Mouse (Mus musculus) stomach, postnatal 0 days (tissue): Measurements from ENCODE around the gene P2rx7. TPM values are rescaled to one million over a fixed set of nuclear protein-coding genes. Genes with fewer than 3 reads are reported as not detected.

Experiments
- ATAC-seq: fragments of 200-750 bp; cut with Nextera tagmentation; 2 replicates; pipeline ENCODE4 v1.8.0; 2017; ENCODE audit not compliant: low FRiP score, low TSS enrichment
- DNase-seq: peaks from one replicate; pipeline ENCODE4 v3.0.0-alpha.2; 2016; ENCODE audit warnings: low spot score
- H3K27ac ChIP-seq: fragments of 300-500 bp; sonication (generic); replicated peaks from 2 replicates; pipeline ENCODE4 v1.5.1; 2014; ENCODE audit warnings: mild to moderate bottlenecking, control low read depth
- H3K27me3 ChIP-seq: fragments of 300-500 bp; sonication (generic); 2 replicates; pipeline ENCODE4 v1.6.1; 2014; ENCODE audit warnings: low read length; ENCODE audit not compliant: control insufficient read depth, insufficient read depth
- H3K36me3 ChIP-seq: fragments of 300-500 bp; sonication (generic); 2 replicates; pipeline ENCODE4 v1.6.1; 2014; ENCODE audit warnings: low read length, mixed read lengths; ENCODE audit not compliant: control insufficient read depth, insufficient read depth
- H3K4me1 ChIP-seq: fragments of 300-500 bp; sonication (generic); replicated peaks from 2 replicates; pipeline ENCODE4 v1.6.1; 2014; ENCODE audit warnings: antibody characterized with exemption; ENCODE audit not compliant: control insufficient read depth, insufficient read depth
- H3K4me2 ChIP-seq: fragments of 300-500 bp; sonication (generic); replicated peaks from 2 replicates; pipeline ENCODE4 v1.6.1; 2014; ENCODE audit warnings: low read depth, mild to moderate bottlenecking, control low read depth, moderate library complexity
- H3K4me3 ChIP-seq: fragments of 300-500 bp; sonication (generic); 2 replicates; pipeline ENCODE4 v1.5.1; 2014; ENCODE audit warnings: low read depth, low read length, control low read depth
- H3K9ac ChIP-seq: fragments of 300-500 bp; sonication (generic); 2 replicates; pipeline ENCODE4 v1.6.1; 2014; ENCODE audit warnings: mild to moderate bottlenecking, low read length, control low read depth, mixed read lengths
- H3K9me3 ChIP-seq: fragments of 300-500 bp; sonication (generic); 2 replicates; pipeline ENCODE4 v1.6.1; 2016; ENCODE audit warnings: low read length; ENCODE audit not compliant: control insufficient read depth
- CTCF ChIP-seq: IDR thresholded peaks from 2 replicates; pipeline ENCODE4 v1.5.1; 2016; ENCODE audit warnings: antibody characterized with exemption, low read depth, mild to moderate bottlenecking, moderate library complexity
- EP300 ChIP-seq: optimal IDR thresholded peaks from 2 replicates; pipeline ENCODE3; 2016; ENCODE audit warnings: antibody characterized with exemption
- WGBS: fragments of 180-500 bp; shearing (Covaris S2); extraction: QIAGEN DNeasy Blood & Tissue Kit; methylation state at CpG from one replicate; pipeline ENCODE4 v1.1.7; 2014; 5-methylcytosine and 5-hydroxymethylcytosine counted together
- polyA plus RNA-seq: library from polyadenylated mRNA; unstranded; fragments of >200 nt; fragmentation: Nextera tagmentation; extraction: Ambion mirVana; gene quantifications from 2 replicates; pipeline ENCODE4 v1.2.1, GENCODE M21; 2015

The P2rx7 gene
- polyA plus RNA-seq, 1 experiment from 2014 or later, result 2.1 TPM

DNA sequence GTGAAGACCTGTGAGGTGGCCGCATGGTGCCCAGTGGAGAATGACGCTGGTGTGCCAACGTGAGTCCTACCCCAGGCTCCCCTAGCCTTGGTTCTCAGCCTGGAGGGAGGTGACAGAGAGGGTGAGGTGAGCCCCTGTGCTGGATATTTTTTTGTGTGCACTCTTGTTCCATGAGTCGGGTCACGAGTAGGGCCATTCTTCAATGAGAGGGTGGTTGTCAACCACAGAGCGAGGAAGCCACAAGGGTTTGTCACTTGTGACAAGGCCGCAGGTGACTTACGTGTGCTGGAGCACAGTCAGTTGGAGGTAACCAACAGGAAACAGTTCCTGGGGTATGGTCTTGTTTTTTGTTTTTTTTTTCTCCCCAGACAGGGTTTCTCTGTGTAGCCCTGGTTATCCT is 75.5 kb downstream of the P2rx7 start:
- no peak overlapping the region for H3K4me2 ChIP-seq

DNA sequence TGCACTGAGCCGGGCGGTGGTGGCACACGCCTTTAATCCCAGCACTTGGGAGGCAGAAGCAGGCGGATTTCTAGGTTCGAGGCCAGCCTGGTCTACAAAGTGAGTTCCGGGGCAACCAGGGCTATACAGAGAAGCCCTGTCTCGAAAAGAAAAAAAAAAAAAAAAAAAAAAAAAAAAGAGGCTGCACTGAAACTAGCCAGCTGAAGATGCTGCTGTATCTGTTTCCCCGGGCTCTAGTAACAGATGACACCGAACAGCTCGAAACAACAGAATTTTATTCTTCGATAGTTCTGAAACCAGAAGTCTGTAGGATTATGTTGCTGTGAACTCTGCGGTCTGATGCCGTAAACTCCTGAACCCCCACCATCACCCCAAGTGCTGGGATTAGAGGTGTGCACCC is 81.7 kb downstream of the P2rx7 start:
- ATAC-seq (no peak), DNase-seq (no peak)
- H3K27me3 ChIP-seq, result no peaks in the 10 kb centered on the region; the same call in 1 of the 2 replicates
- H3K4me3 ChIP-seq, result no peak overlapping the region
- H3K9me3 ChIP-seq, result no peaks in the 10 kb centered on the region
- TF ChIP-seq CTCF (no peak), EP300 (no peak)
- no peaks in the 10 kb centered on the region; the same call in 1 of the 2 replicates for H3K36me3 ChIP-seq
- H3K9ac ChIP-seq, result no peak overlapping the region
- H3K27ac ChIP-seq, result no peak overlapping the region
- H3K4me1 ChIP-seq, result 0 out of 2 replicates have a peak, but pooled peaks cover 2% of the 10 kb centered on the region
- H3K4me2 ChIP-seq, result no peak overlapping the region
- 90% methylated on average over 13 of the region's 13 CpGs for WGBS

More for the DNA sequence above, 75.5 kb downstream of the P2rx7 start:
- Histone ChIP-seq H3K9ac (no peak overlapping the region), H3K4me1 (no peaks in the 10 kb centered on the region), H3K27me3 (no peaks in the 10 kb centered on the region), H3K36me3 (no peaks in the 10 kb centered on the region), H3K27ac (no peak overlapping the region), H3K9me3 (no peaks in the 10 kb centered on the region), H3K4me3 (no peak overlapping the region)
- 93% methylated on average over 8 of the region's 8 CpGs for WGBS
- ATAC-seq (no peak), DNase-seq (no peak)
- TF ChIP-seq CTCF, result no peak
- TF ChIP-seq EP300, result no peak

DNA sequence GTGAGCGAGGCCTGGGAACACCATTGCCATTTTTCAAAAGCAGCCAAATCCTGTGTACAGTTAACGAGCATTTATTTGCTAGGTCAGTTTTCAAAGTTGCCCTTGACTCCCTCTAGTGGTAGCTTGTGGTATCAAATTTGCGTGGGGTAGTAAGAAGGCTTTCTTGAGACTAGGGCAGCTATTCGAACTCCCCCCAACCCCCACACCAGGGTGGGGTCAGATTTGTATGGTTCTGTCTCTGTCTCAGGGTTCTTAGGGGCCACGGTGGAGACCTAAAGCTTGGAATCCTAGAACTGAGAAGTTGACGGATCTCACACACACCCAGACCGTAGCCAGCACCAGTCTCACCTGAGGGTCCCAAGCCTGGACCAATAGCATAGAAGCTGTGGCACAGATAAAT is 82.4 kb downstream of the P2rx7 start:
- H3K27me3 ChIP-seq, result no peaks in the 10 kb centered on the region; the same call in 1 of the 2 replicates
- TF ChIP-seq EP300 (no peak), CTCF (peak; percentile 88)
- H3K4me1 ChIP-seq, result 0 out of 2 replicates have a peak, but pooled peaks cover 2% of the 10 kb centered on the region
- H3K4me3 ChIP-seq, result no peak overlapping the region
- no peaks in the 10 kb centered on the region for H3K9me3 ChIP-seq
- DNase-seq (peak; percentile 69), ATAC-seq (peak; percentile 55)
- H3K27ac ChIP-seq, result no peak overlapping the region
- no peak overlapping the region for H3K4me2 ChIP-seq
- no peaks in the 10 kb centered on the region; the same call in 1 of the 2 replicates for H3K36me3 ChIP-seq
- 15% methylated on average over 7 of the region's 7 CpGs for whole genome bisulfite sequencing
- no peak overlapping the region for H3K9ac ChIP-seq

DNA sequence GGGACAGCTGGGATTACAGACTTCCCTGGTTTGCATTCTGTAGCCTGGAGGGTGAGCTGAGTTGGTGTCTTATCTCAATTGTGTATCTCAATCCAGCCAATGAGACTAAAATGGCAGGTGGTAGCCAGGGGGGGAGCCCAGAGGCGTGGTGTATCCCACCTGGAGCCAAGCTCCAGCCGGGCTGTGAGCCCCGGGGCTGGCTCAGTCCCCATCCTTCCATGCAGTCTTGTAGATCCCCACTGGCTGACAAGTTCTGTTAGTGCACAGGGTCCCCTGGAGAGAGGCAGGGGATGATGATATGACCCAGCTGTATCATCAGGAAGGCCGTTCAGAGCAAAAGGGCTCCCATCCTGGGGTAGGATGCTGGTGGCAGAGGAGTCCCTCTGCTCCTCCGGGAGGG is 82.9 kb downstream of the P2rx7 start:
- no peak overlapping the region for H3K9ac ChIP-seq
- no peak overlapping the region for H3K4me3 ChIP-seq
- no peak overlapping the region for H3K27ac ChIP-seq
- no peak overlapping the region for H3K4me2 ChIP-seq
- no peaks in the 10 kb centered on the region; the same call in 1 of the 2 replicates for H3K36me3 ChIP-seq
- TF ChIP-seq EP300 (no peak), CTCF (no peak)
- ATAC-seq (0 out of 2 replicates have a peak, but pooled peaks have one; percentile 16), DNase-seq (no peak)
- no peaks in the 10 kb centered on the region for H3K9me3 ChIP-seq
- H3K4me1 ChIP-seq, result 0 out of 2 replicates have a peak, but pooled peaks cover 2% of the 10 kb centered on the region
- whole genome bisulfite sequencing, result 68% methylated on average over 5 of the region's 5 CpGs
- no peaks in the 10 kb centered on the region; the same call in 1 of the 2 replicates for H3K27me3 ChIP-seq

DNA sequence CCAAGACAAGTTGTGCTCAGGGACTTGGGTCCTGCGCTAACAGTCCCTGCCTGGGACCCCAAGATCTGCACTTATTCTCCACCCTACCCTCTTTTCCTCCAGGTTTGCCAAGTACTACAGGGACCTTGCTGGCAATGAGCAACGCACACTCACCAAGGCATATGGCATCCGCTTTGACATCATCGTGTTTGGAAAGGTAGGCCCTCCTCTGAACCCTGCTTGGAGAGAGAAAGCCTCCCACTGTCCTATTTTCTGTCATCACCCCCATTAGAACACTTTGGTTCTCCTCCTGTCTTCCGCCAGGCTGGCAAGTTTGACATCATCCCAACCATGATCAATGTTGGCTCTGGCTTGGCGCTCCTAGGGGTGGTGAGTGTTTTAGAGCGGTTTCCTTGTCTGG is 83.4 kb downstream of the P2rx7 start:
- no peak for TF ChIP-seq CTCF
- TF ChIP-seq EP300, result no peak
- WGBS, result 91% methylated on average over 7 of the region's 7 CpGs
- H3K27me3 ChIP-seq, result no peaks in the 10 kb centered on the region; the same call in 1 of the 2 replicates
- H3K36me3 ChIP-seq, result no peaks in the 10 kb centered on the region; the same call in 1 of the 2 replicates
- no peak overlapping the region for H3K27ac ChIP-seq
- H3K9ac ChIP-seq, result no peak overlapping the region
- H3K4me1 ChIP-seq, result 0 out of 2 replicates have a peak, but pooled peaks cover 2% of the 10 kb centered on the region
- H3K4me3 ChIP-seq, result no peak overlapping the region
- DNase-seq, result no peak
- no peak for ATAC-seq
- H3K4me2 ChIP-seq, result no peak overlapping the region
- H3K9me3 ChIP-seq, result no peaks in the 10 kb centered on the region

DNA sequence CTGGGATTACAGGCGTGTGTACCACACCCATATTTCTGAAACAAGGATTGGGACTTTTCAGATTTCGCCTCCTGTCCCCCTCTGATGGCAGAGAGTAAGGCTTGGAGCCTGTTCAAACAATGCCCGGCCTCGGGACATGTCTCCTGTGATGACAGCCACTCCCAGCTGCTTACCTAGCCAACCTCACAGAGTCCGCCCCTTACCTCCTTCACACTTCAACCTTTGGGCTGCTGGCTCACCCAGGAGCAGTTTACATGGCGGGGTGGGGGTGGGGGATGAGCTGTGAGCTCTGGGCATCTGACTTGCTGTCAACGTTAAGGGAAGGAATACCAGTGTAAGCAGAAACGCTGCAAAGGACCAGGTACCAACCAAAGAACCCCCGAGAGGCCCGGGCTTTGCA is 87.1 kb downstream of the P2rx7 start:
- no peak for ATAC-seq
- WGBS, result 71% methylated on average over 10 of the region's 10 CpGs
- Histone ChIP-seq H3K27ac (no peak overlapping the region), H3K4me3 (no peak overlapping the region), H3K27me3 (no peaks in the 10 kb centered on the region; the same call in 1 of the 2 replicates), H3K9me3 (no peaks in the 10 kb centered on the region), H3K36me3 (no peaks in the 10 kb centered on the region; the same call in 1 of the 2 replicates), H3K4me2 (no peak overlapping the region), H3K4me1 (0 out of 2 replicates have a peak, but pooled peaks cover 2% of the 10 kb centered on the region), H3K9ac (no peak overlapping the region)
- no peak for DNase-seq
- TF ChIP-seq CTCF (no peak), EP300 (no peak)
